Mouse (Mus musculus) lung, postnatal 4 days (tissue): ENCODE data around the gene Gm49342.
"Not testable (repeated sequence)": the region's sequence is repeated elsewhere in the genome, so short reads cannot be mapped to it uniquely, and the experiment has no call there.

ENCODE experiments used
- DNase-seq, 2 experiments: peaks; one replicate each; pipeline ENCODE4 v3.0.0; 2021

Gm49342 gene

GRCm38 (mm10) chr14:50938119-50938908, 6.0 kb upstream of the Gm49342 start:
- no peak for DNase-seq

DNA sequence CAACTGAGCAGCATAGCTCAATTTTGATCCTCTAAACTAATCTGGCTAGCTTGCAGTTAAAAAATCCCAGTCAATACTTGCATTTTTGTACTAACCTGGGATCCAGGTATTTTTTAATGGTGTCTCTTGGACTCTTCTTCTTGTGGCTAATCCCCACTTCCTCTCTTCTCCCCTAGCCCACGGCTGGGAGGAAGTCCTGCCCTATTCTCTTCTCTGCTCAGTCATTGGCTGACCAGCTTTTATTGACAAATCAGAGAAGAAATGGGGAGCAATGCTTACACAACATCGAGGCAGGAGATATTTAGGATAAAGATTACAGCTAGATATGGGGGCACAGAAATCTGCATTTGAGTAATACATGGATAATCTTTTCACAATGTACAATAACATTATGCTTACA, 5.4 kb upstream of the Gm49342 start:
- DNase-seq: no peak

- not testable (repeated sequence) for DNase-seq
Measured at GRCm38 (mm10) chr14:50944668-50945033, 334 bp downstream of the Gm49342 start.

- not testable (repeated sequence) for DNase-seq
Measured at GRCm38 (mm10) chr14:50945081-50945480, 764 bp downstream of the Gm49342 start.

DNA sequence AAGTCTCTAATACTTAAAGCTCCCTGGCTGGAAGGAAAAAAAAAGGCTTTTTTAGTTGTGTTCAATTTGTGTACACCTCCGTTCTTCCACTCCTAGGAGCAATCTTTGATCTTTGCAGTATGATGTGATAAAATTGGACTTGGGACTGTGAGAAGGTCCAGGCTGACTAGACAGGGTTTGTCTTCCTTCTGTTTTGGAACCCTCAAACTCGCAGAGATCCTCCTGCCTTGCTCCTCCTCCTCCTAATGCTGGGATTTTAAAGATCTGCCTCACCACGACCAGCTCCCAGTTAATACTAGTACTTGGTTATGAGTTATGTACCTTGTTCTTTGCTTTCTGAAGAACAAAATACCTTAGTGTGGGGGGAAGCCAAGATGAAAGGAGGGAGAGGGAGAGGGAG, 1.2 kb downstream of the Gm49342 start:
- DNase-seq: not testable (repeated sequence)

- DNase-seq: no peak
Measured at GRCm38 (mm10) chr14:50955487-50955886, 11.2 kb downstream of the Gm49342 start.

DNA sequence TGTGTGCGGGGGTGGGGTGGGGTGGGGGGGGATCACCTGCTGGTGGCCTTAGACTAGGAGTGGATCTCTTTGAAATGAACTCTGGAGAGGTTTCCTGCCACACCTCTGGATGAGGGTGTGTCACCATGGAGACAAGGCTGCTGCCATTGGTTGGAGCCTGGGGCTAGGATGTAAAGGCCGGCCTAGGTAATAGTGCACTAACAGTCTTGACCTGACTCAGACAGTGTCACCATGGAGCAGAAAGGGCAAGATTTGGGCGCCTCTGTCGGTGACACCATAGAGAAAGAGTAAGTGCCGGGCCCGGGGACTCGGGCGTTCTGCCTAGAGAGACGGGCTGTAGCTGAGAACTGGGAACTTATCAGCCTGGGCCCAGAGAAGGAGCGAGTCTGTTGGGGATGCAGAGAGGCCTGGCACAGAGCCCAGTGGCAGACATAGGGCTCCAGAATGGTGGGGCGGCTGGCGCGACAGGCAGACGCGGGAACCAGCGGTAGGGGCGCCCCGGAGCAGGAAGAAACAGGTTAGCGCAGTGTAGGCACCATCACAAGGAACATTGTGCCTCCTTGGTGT, 11.7 kb downstream of the Gm49342 start, which contains the start of gene Pnp2:
Gene Pnp2, plus strand, starts transcription at position 51 of the 567 bp plus-strand sequence.
- DNase-seq: peak; percentile 75 to 77

DNA sequence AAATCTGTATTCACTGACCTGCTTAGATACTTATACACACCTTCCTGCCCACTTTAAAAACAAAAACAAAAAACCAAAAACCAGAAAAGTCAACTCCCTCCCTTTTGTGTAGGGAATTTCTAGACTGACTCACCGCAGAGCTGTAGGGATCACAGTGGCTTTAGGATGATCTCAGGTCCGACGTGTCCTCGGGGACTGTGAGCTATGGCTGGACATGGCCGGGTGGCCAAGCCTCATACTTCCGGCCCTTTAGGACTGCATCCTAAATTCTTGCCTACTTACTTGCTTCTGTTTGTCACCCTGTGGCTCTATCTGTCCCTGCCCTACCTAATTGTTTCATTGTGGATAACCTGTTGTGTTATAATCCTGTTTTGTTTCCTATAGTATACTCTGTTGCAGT, 12.4 kb downstream of the Gm49342 start:
- not testable (repeated sequence) for DNase-seq

DNA sequence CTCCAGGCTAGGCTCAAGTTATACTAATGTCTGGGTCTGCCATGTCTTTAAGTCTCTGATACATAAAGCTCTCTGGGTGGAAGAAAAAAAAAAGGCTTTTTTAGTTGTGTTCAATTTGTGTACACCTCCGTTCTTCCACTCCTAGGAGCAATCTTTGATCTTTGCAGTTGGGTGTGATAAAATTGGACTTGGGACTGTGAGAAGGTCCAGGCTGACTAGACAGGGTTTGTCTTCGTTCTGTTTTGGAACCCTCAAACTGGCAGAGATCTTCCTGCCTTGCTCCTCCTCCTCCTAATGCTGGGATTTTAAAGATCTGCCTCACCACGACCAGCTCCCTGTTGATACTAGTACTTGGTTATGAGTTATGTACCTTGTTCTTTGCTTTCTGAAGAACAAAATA, 12.8 kb downstream of the Gm49342 start:
- DNase-seq: not testable (repeated sequence)

- DNase-seq: not testable (repeated sequence)
Measured at GRCm38 (mm10) chr14:50958289-50958995, 14.1 kb downstream of the Gm49342 start.

DNA sequence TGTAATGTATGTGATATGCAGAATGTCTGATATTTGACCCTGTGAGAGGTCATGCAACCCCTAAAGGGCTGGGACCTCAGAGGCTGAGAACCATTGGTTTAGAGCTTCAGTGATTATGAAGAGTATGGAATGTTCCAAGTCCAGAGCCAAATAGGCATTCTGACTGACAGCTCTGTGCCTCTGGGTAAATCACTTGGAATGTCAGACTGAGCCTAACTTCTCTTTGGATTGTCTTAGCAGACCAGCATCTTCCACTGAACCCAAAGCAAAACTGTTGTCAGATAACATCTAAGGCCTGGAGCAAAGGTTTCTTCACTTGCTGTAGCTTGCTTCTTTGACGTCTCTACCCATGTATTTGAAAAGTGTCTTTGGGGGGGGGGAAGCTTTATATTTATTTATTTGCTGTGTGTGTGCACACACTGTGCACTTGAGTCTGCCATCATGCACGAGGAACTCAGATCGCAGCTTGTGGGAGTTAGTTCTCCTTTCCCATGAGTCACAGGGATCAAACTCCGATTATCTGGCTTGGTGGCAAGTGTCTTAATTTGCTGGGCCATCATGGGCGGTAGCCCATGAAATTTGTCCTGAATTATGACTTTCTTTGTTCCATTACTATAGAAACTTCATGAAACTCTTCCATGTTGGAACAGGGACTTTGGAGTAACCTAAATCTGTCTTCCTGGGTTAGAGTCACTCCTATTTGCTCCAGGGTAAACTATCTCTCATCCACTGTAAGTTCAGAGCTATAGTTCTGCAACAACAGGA, 24.1 kb downstream of the Gm49342 start:
- no peak for DNase-seq

- DNase-seq: no peak
Measured at GRCm38 (mm10) chr14:50969041-50969440, 24.7 kb downstream of the Gm49342 start.

DNA sequence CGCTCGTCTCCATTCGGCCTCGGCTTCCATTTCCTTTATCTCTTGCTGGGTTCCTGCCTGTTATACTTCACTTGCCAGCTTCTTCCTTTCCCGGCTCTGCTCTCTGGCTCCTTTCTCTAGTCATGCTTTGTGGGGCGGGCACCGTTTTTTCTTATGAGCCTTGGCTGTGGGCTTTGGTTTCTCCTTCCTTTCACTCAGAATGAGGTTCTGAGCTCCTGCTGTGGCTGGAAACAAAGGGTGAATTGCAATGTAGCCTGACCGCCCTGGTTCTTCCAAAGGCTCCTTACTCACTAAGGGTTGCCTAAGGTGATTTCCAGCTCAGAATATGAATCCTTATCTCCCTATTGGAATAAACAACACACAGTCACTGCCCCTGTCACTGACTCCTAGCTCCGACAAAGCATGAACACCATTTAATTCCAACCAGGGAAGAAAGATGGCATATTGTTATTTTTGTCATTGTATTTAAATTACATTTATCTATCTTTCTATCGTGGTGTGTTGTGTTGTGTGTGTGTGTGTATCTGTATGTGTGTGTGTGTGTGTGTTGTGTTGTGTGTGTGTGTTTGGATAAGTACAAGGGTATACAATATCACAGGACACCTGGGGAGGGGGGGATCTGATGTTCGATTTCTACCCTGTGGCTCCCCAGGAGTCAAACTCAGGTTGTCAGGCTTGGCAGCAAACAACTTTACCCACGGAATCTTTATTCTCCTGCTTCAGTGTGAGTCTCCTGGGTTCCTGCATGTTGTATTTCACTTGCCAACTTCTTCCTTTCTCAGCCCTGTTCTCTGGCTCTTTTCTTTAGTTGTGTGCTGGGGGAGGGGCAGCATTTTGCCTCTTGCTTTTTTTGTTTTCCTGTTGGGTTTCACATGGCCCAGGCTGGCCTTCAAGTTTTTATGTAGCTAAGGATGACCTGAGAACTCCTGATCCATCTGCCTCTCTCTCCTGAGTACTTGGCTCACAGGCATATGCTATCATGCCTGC, 25.5 kb downstream of the Gm49342 start:
- peak; percentile 13 to 27 for DNase-seq

GRCm38 (mm10) chr14:50970822-50971221, 26.5 kb downstream of the Gm49342 start:
- DNase-seq: no peak

- DNase-seq: not testable (repeated sequence)
Measured at GRCm38 (mm10) chr14:50973054-50973453, 28.7 kb downstream of the Gm49342 start.

GRCm38 (mm10) chr14:50973700-50974099, 29.4 kb downstream of the Gm49342 start:
- DNase-seq: no peak

- no peak for DNase-seq
Measured at GRCm38 (mm10) chr14:50975001-50975400, 30.7 kb downstream of the Gm49342 start.

GRCm38 (mm10) chr14:50976674-50977073, 32.4 kb downstream of the Gm49342 start:
- no peak for DNase-seq

GRCm38 (mm10) chr14:50978451-50978850, 34.1 kb downstream of the Gm49342 start:
- not testable (repeated sequence) for DNase-seq

GRCm38 (mm10) chr14:50979631-50980030, 35.3 kb downstream of the Gm49342 start:
- DNase-seq: no peak

DNA sequence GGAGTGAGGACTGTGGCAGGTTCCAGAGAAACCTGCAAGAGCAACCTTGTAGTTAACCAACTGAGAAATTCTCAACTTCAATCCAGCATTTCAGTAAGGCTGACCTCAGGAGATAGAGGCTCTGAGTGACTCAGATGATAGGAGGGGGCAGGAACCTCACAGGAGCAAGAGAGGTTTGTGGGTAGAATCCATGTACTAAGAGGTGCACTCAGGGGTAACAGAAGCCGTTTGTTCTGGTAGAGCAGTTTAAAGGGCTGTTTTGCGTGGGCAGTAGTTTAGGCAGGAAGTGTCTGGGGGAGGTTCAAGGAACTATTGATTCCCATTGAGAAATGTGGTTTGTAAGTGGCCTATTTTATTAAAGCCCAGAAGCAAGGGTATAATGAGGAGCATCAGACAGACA, 36.9 kb downstream of the Gm49342 start:
- DNase-seq: no peak

- no peak for DNase-seq
Measured at GRCm38 (mm10) chr14:50981837-50982236, 37.5 kb downstream of the Gm49342 start.
